Mouse (Mus musculus): ENCODE measurements around the gene Rita1. TPM values are rescaled to one million over a fixed set of nuclear protein-coding genes. Genes with fewer than 3 reads are reported as not detected.

The Rita1 gene
- total and polyA plus RNA-seq, 2 experiments from 2014 or later, result 30.4 to 38.6 TPM

DNA sequence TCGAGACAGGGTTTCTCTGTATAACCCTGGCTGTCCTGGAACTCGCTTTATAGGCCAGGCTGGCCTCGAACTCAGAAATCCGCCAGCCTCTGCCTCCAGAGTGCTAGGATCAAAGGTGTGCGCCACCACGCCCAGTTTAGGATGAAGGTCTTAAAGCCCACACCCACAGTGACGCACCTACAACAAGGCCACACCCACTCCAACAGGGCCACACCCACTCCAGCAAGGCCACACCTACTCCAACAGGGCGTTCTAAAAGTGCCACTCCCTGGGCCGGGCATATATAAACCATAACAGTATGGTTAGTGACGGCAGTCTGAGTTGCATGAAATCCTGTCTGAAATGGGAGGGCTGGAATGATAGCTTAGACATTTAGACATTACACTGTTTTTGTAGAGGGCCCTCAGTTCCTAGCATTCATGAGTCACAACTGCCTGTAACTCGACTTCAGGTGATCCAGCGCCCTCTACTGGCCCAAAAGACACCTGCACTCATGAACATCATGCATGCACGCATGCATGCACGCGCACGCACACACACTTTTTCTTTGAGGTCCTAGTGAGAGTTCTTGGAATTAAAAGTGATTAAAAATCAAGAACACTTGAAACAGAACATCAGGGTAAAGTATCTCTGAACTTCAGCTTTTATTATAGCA is 21.9 kb downstream of the Rita1 start:
- peak; percentile 62 for TF ChIP-seq CTCF (IDR thresholded peaks at IDR 0.05; ENCODE audit: low read depth)
- Histone ChIP-seq H3K9me3 (ENCODE audit: low read length) (no peaks in the 10 kb centered on the region), H3K4me1 (ENCODE audit: insufficient read depth, low read length) (peaks cover 16% of the 10 kb centered on the region), H3K27ac (no peak overlapping the region), H3K27me3 (ENCODE audit: insufficient read depth, low read length) (no peaks in the 10 kb centered on the region), H3K36me3 (ENCODE audit: insufficient read depth, low read length) (no peaks in the 10 kb centered on the region), H3K4me3 (ENCODE audit: low read length) (no peak overlapping the region), H3K9ac (replicated peaks; ENCODE audit: low read length) (no peak overlapping the region), H3K4me2 (ENCODE audit: low read depth, low read length) (no peak overlapping the region)
- WGBS, result 73% methylated on average over 16 of the region's 16 CpGs
- no peak for ATAC-seq
- no peak for DNase-seq (ENCODE audit: low spot score)

DNA sequence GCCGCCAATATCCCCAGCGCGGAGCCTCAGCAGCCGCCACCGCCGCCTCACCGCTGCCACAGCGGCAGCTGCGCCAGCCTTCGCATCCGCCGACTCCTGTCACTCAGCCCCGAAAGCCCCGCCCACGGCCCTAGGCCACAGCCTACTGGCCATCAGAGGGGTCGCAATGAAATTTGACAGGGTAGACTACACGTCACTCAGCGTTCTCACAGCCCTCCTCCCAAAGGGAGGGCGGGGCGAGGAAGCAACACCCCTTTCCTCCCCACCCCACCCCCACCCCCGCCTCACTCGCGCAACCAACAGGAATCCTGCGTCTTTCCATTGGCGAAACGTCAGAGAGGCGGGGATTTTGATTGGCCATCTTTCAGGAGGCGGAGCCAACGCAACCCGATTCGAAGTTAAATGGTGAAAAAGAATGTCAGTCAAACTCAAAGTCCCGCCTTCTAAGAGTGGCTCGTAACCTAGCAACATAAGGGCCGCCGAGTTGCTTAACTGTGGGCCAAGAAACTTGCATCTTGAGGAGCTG is 23.8 kb downstream of the Rita1 start, which contains the start of the genes Tpcn1 and Iqcd:
TSS of gene Tpcn1 (minus strand) at position 105 of the 526 bp plus-strand sequence.
TSS of gene Iqcd (plus strand) at position 448 of the 526 bp plus-strand sequence.
- Histone ChIP-seq H3K4me3 (ENCODE audit: low read length) (peak within 1 kb of the TSS; percentile 81), H3K4me1 (ENCODE audit: insufficient read depth, low read length) (peaks cover 16% of the 10 kb centered on the region), H3K27ac (peak within 1 kb of the TSS; percentile 76; the same call in 1 of the 2 replicates), H3K4me2 (ENCODE audit: low read depth, low read length) (peak within 1 kb of the TSS; percentile 93), H3K9ac (replicated peaks; ENCODE audit: low read length) (peak within 1 kb of the TSS; percentile 72), H3K9me3 (ENCODE audit: low read length) (no peaks in the 10 kb centered on the region), H3K27me3 (ENCODE audit: insufficient read depth, low read length) (no peaks in the 10 kb centered on the region), H3K36me3 (ENCODE audit: insufficient read depth, low read length) (no peaks in the 10 kb centered on the region)
- ATAC-seq (peak; percentile 99), DNase-seq (ENCODE audit: low spot score) (peak; percentile 100)
- WGBS, result 0% methylated on average over 33 of the region's 35 CpGs
- TF ChIP-seq CTCF (IDR thresholded peaks at IDR 0.05; ENCODE audit: low read depth), result peak; percentile 39; the same call in 1 of the 2 replicates

DNA sequence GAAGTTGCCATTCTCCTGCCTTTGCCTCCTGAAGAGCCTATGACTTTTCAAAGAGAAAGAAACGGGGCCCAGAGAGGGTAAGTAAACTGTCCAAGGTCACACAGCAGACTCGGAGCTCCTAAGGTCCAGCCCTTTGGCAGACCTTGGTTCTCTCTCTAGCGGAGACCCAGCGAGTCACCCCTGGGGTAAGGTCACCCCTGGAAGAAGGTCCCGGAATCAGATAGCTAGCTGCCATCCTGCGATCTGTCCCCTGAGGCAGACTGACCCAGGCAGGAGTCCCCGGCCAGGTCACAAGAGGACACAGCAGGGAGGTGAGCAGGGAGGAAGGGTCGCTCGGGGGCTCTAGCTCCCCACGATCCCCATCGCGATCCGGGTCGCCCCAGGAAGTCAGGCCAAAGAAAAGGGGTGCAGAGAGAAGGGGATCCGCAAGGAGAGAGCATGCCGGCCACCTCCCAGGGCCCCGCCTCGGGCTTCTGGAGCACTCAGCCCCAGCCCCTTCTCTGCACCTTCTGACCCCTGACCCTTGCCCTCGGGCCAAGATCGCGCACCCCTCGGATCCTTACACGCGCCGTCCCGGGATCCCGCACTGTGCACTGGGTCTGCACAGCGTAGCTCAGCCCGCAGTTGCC is 24.3 kb downstream of the Rita1 start:
- WGBS, result 1% methylated on average over 28 of the region's 29 CpGs
- Histone ChIP-seq H3K9me3 (ENCODE audit: low read length) (no peaks in the 10 kb centered on the region), H3K4me2 (ENCODE audit: low read depth, low read length) (peak overlapping the region; percentile 93), H3K36me3 (ENCODE audit: insufficient read depth, low read length) (peaks cover 5% of the 10 kb centered on the region; the same call in 1 of the 2 replicates), H3K4me3 (ENCODE audit: low read length) (peak overlapping the region; percentile 81), H3K9ac (replicated peaks; ENCODE audit: low read length) (peak overlapping the region; percentile 72), H3K4me1 (ENCODE audit: insufficient read depth, low read length) (peaks cover 16% of the 10 kb centered on the region), H3K27me3 (ENCODE audit: insufficient read depth, low read length) (no peaks in the 10 kb centered on the region), H3K27ac (peak overlapping the region; percentile 76; the same call in 1 of the 2 replicates)
- DNase-seq (ENCODE audit: low spot score), result no peak
- no peak for ATAC-seq
- TF ChIP-seq CTCF (IDR thresholded peaks at IDR 0.05; ENCODE audit: low read depth), result no peak

DNA sequence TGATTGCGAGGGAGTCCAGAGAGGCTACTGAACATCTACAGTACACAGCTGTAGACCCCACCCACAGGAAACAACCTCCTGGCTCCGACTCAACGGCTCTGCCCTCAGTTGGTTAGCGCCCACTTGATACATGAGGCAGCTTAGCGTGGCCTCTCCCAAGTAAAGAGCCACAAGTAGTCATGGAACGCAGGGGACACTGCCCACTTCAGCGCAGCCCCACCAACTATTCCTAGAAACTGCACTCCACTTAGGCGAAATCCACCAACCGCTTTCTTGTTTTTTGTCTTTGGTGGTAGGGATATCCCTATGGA is 24.8 kb downstream of the Rita1 start:
- ATAC-seq, result no peak
- H3K27ac ChIP-seq, result peak overlapping the region; percentile 76; the same call in 1 of the 2 replicates
- peak overlapping the region; percentile 72 for H3K9ac ChIP-seq (replicated peaks; ENCODE audit: low read length)
- DNase-seq (ENCODE audit: low spot score), result no peak
- peak overlapping the region; percentile 81 for H3K4me3 ChIP-seq (ENCODE audit: low read length)
- 25% methylated on average over 9 of the region's 9 CpGs for WGBS
- H3K9me3 ChIP-seq (ENCODE audit: low read length), result no peaks in the 10 kb centered on the region
- no peak for TF ChIP-seq CTCF (IDR thresholded peaks at IDR 0.05; ENCODE audit: low read depth)
- no peaks in the 10 kb centered on the region for H3K27me3 ChIP-seq (ENCODE audit: insufficient read depth, low read length)
- peaks cover 16% of the 10 kb centered on the region for H3K4me1 ChIP-seq (ENCODE audit: insufficient read depth, low read length)
- H3K4me2 ChIP-seq (ENCODE audit: low read depth, low read length), result peak overlapping the region; percentile 93
- H3K36me3 ChIP-seq (ENCODE audit: insufficient read depth, low read length), result peaks cover 6% of the 10 kb centered on the region; the same call in 1 of the 2 replicates

DNA sequence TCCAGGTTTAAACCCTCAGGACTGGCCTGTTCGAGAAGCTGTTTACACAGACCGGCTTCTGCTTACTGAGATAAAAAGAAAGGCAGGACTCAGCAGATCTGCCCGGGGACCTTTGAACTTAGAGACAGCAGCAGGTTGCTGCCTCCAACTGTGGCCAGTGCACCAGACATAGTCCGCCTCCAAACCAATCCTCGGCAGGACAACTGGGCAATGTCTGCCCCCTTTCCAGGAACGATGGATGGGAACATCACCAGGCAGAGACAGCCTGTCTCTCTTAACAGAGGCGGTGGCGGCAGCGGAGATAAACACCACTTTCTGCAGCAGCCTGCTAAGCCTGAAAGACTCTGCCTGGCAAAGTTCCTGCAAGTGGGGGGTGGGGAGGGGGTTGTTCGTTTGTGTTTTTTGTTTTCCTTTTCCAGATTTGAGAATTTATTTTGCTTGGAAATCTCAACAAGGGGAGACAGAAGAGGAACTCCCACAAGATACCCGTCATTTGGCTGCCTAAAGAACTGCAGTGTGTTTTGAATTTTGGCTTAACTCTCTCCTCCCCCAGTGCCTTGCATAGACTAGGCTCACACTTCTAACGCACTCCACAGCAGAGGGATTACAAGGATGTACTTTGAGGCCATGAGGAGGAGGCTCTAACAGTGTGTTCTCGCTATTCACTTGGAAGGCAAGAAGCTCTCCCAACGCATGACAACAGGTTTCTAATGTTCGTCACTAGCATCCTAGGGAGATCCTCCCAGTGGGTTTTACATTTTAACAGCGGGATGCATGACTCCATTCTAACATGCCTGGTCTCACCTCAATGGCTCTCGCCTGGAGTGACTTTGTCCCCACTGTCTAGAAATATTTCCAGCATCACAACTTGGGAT is 25.4 kb downstream of the Rita1 start:
- Histone ChIP-seq H3K9ac (replicated peaks; ENCODE audit: low read length) (peak overlapping the region; percentile 72; the same call in 1 of the 2 replicates), H3K4me2 (ENCODE audit: low read depth, low read length) (peak overlapping the region; percentile 93), H3K27me3 (ENCODE audit: insufficient read depth, low read length) (no peaks in the 10 kb centered on the region), H3K36me3 (ENCODE audit: insufficient read depth, low read length) (peaks cover 9% of the 10 kb centered on the region), H3K4me3 (ENCODE audit: low read length) (peak overlapping the region; percentile 81), H3K9me3 (ENCODE audit: low read length) (no peaks in the 10 kb centered on the region), H3K27ac (peak overlapping the region; percentile 76), H3K4me1 (ENCODE audit: insufficient read depth, low read length) (peaks cover 16% of the 10 kb centered on the region)
- 12% methylated on average over 17 of the region's 17 CpGs for WGBS
- no peak for TF ChIP-seq CTCF (IDR thresholded peaks at IDR 0.05; ENCODE audit: low read depth)
- DNase-seq (ENCODE audit: low spot score) (no peak), ATAC-seq (no peak)

DNA sequence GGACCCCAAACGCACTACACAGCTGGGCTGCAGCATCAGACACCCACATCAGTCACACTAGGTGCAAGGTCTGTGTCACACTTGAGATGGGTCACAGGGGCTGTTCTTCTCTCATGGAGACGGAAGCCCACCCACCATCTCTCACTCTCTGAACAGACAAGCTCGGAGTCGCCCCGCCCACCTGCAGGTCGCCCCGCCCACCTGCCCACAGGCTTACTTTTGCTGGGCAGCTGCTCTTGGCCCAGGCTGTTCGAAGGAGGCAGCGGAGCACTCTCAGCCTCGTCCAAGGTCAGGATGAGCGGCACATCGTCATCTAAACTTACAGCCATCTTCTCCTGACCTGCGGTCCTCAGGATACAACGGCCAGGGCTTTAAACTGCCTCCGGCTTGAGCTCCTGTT is 27.4 kb downstream of the Rita1 start:
- Histone ChIP-seq H3K4me1 (ENCODE audit: insufficient read depth, low read length) (peaks cover 21% of the 10 kb centered on the region), H3K9ac (replicated peaks; ENCODE audit: low read length) (no peak overlapping the region), H3K36me3 (ENCODE audit: insufficient read depth, low read length) (peaks cover 12% of the 10 kb centered on the region), H3K4me3 (ENCODE audit: low read length) (no peak overlapping the region), H3K27me3 (ENCODE audit: insufficient read depth, low read length) (no peaks in the 10 kb centered on the region), H3K9me3 (ENCODE audit: low read length) (no peaks in the 10 kb centered on the region), H3K4me2 (ENCODE audit: low read depth, low read length) (no peak overlapping the region), H3K27ac (no peak overlapping the region)
- no peak for TF ChIP-seq CTCF (IDR thresholded peaks at IDR 0.05; ENCODE audit: low read depth)
- 36% methylated on average over 15 of the region's 15 CpGs for WGBS
- no peak for DNase-seq (ENCODE audit: low spot score)
- ATAC-seq, result no peak
